Mouse (Mus musculus) cerebellum, adult 2 months (tissue): Measurements from ENCODE around the gene Gm17019. TPM values are rescaled to one million over a fixed set of nuclear protein-coding genes. Genes with fewer than 3 reads are reported as not detected.
"Not testable (repeated sequence)": the region's sequence is repeated elsewhere in the genome, so short reads cannot be mapped to it uniquely, and the experiment has no call there.

ENCODE experiments used
- DNase-seq, 2 experiments: peaks; one replicate each; pipeline ENCODE4 v3.0.0; 2021
- H3K27ac ChIP-seq: fragments of 200-500 bp; 2 replicates; pipeline ENCODE4 v1.5.1; 2012; ENCODE audit warnings: low read length, control low read depth, inconsistent platforms; ENCODE audit not compliant: insufficient read depth
- H3K27me3 ChIP-seq: fragments of 200-500 bp; 2 replicates; pipeline ENCODE4 v1.6.1; 2012; ENCODE audit warnings: inconsistent platforms, mild to moderate bottlenecking, low read length, moderate library complexity; ENCODE audit not compliant: control insufficient read depth, insufficient read depth
- H3K4me1 ChIP-seq: fragments of 200-500 bp; 2 replicates; pipeline ENCODE4 v1.6.1; 2011; ENCODE audit warnings: low read length; ENCODE audit not compliant: control insufficient read depth, insufficient read depth
- H3K4me3 ChIP-seq: fragments of 200-500 bp; replicated peaks from 2 replicates; pipeline ENCODE3; 2011; ENCODE audit warnings: mild to moderate bottlenecking, low read depth, low read length, control low read depth; ENCODE audit not compliant: insufficient read depth
- WGBS: fragments of 180-500 bp; shearing (Covaris S2); methylation state at CpG from one replicate; pipeline ENCODE4 v1.1.7; 2018; 5-methylcytosine and 5-hydroxymethylcytosine counted together
- polyA plus RNA-seq: library from polyadenylated mRNA; depleted of rRNA; stranded (reverse); fragments of >200 nt; gene quantifications from 2 replicates; pipeline ENCODE4 v1.2.3, GENCODE M21; 2012; rRNA removed

Gm17019 gene
- not detected in 2 replicates for polyA plus RNA-seq

- not testable (repeated sequence) for DNase-seq, H3K4me3 ChIP-seq, H3K4me1 ChIP-seq, H3K27me3 ChIP-seq, H3K27ac ChIP-seq
- 18% methylated on average over 1 of the region's 1 CpGs for WGBS
Observed at GRCm38 (mm10) chr5:15032898-15033297, at the start of gene Gm17019. Gene Gm17019, minus strand, starts transcription at chr5:15032998.

GRCm38 (mm10) chr5:15062385-15062715 is 29.6 kb upstream of the Gm17019 start:
- not testable (repeated sequence) for DNase-seq
- WGBS: 90% methylated on average over 1 of the region's 1 CpGs

GRCm38 (mm10) chr5:15061638-15062384 is 29.0 kb upstream of the Gm17019 start:
- not testable (repeated sequence) for H3K27me3 ChIP-seq, H3K4me1 ChIP-seq, H3K27ac ChIP-seq, DNase-seq, H3K4me3 ChIP-seq
- WGBS: 82% methylated on average over 4 of the region's 4 CpGs

More at GRCm38 (mm10) chr5:15062385-15062715, 29.6 kb upstream of the Gm17019 start:
- not testable (repeated sequence) for H3K4me1 ChIP-seq, H3K27me3 ChIP-seq, H3K27ac ChIP-seq, H3K4me3 ChIP-seq

DNA sequence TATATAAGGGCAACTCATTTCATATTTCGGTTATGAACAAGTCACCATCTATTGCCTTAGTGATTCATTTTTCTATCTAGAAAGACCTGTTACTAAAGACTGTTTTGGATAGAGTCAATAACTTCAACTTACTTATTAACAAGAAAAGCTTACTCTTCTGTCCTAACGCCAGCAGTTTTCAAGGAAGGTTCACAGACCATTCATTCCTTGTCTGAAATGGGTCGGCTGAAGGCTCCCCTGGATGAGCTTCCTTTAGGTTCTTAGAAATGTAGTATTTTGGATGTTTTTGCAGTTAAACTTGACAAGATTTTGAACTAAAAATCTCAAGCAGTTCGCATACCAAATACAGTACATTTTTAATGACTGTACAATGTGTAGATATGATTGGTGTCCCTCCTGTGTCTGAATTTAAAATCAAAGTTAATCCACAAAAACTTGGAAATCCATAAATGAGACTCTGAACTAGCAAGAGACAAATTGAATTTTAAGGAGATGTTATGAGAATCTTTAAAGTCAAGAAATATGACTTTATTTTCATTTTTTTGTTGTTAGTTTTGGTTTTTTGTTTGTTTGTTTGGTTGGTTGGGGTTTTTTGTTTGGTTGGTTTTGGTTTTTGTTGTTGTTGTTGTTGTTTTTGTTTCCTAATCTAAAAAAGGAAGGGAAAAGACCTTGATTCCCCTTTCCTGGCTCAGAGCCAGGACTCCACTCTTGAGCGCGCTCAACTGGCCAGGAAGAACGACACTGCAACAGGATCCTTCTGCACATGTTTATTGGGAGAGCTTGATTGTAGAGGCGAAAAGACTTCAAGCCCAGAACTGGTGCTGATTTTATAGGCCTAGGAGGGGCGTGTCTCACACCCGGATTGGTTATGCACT is 21.6 kb upstream of the Gm17019 start:
- 73% methylated on average over 10 of the region's 10 CpGs for WGBS
- H3K27me3 ChIP-seq, H3K4me1 ChIP-seq, H3K27ac ChIP-seq, H3K4me3 ChIP-seq, DNase-seq: not testable (repeated sequence)

- DNase-seq: not testable (repeated sequence)
Observed at GRCm38 (mm10) chr5:15053606-15053962, 20.8 kb upstream of the Gm17019 start.

GRCm38 (mm10) chr5:15052945-15053605 is 20.3 kb upstream of the Gm17019 start:
- DNase-seq, H3K27ac ChIP-seq, H3K4me3 ChIP-seq, H3K4me1 ChIP-seq, H3K27me3 ChIP-seq: not testable (repeated sequence)
- 74% methylated on average over 4 of the region's 4 CpGs for WGBS

More at GRCm38 (mm10) chr5:15053606-15053962, 20.8 kb upstream of the Gm17019 start:
- not testable (repeated sequence) for H3K4me1 ChIP-seq, H3K4me3 ChIP-seq, H3K27ac ChIP-seq, H3K27me3 ChIP-seq
- WGBS: 69% methylated on average over 8 of the region's 8 CpGs

DNA sequence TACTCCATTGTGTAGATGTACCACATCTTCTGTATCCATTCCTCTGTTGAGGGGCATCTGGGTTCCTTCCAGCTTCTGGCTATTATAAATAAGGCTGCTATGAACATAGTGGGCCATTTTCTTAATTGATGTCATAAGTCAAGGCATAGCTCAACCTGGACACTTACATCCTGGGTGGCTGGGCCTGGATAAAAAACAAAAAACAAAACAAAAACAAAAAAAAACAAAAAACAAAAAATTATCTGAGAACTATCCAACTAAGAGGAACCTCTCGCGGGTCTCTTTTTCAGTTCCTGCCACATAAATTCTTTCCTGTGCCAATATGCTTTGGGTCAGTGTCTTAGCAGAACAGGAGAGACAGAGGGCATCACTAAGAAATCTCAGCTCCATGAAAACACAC is 18.0 kb upstream of the Gm17019 start:
- H3K27me3 ChIP-seq: not testable (repeated sequence)
- 77% methylated on average over 2 of the region's 2 CpGs for WGBS

DNA sequence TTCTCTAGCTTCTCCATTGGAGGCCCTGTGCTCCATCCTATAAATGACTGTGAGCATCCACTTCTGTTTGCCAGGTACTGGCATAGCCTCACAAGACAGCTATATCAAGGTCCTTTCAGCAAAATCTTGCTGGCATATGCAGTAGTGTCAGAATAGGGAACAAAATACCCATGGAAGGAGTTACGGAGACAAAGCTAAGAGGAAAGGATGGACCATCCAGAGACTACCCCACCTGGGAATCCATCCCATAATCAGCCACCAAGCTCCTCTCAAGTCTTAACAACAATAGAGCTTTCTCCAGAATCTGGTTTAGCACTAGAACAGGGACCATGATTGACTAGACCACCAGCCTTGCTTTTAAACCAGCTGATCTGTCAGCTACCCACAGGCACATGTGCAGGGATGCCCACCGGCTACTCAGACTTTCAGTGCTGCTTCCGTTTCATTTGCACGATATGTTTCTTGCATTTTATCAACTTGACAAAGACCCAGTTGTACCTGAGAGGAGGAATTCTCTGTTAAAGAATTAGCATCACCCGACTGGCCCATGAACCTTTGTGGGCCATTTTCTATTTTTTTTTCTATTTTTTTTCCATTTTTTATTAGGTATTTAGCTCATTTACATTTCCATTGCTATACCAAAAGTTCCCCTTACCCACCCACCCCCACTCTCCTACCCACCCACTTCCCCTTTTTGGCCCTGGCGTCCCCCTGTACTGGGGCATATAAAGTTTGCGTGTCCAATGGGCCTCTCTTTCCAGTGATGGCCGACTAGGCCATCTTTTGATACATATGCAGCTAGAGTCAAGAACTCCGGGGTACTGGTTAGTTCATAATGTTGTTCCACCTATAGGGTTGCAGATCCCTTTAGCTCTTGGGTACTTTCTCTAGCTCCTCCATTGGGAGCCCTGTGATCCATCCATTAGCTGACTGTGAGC is 12.3 kb upstream of the Gm17019 start:
- H3K27me3 ChIP-seq, H3K4me1 ChIP-seq, DNase-seq, H3K4me3 ChIP-seq, H3K27ac ChIP-seq: not testable (repeated sequence)
- 83% methylated on average over 9 of the region's 9 CpGs for WGBS

More for the DNA sequence above, 18.0 kb upstream of the Gm17019 start:
- not testable (repeated sequence) for H3K4me3 ChIP-seq, H3K4me1 ChIP-seq, DNase-seq, H3K27ac ChIP-seq

GRCm38 (mm10) chr5:15040784-15041183 is 8.0 kb upstream of the Gm17019 start:
- not testable (repeated sequence) for H3K4me1 ChIP-seq, H3K27ac ChIP-seq, DNase-seq, H3K4me3 ChIP-seq, H3K27me3 ChIP-seq
- 64% methylated on average over 4 of the region's 4 CpGs for WGBS

DNA sequence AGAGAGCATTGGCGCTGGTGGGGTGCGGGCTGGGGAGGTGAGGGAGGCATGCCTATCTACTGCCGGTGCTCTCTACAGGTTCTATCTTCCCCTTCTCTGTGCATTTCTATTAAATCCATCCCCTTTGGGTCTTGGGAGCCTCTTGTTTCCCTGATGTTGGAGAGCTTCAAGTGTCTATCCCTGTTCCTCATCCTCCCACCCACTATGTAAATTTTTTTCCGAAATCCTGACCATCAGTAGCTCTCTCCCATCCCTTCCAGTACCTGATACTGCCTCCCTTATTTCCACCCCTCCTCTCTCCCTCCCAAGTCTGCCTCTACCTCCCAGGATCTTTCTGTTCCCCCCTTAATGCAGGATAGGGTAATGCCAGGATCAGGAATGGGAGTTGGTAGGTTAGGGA is 7.2 kb upstream of the Gm17019 start:
- not testable (repeated sequence) for DNase-seq, H3K4me3 ChIP-seq, H3K27ac ChIP-seq, H3K27me3 ChIP-seq, H3K4me1 ChIP-seq
- 79% methylated on average over 4 of the region's 4 CpGs for WGBS

GRCm38 (mm10) chr5:15024316-15024715 is 8.5 kb downstream of the Gm17019 start:
- not testable (repeated sequence) for H3K27me3 ChIP-seq, H3K4me1 ChIP-seq, DNase-seq, H3K4me3 ChIP-seq, H3K27ac ChIP-seq
- 91% methylated on average over 1 of the region's 1 CpGs for WGBS
